Mouse (Mus musculus) A20 (cell line): ENCODE measurements at regions not wholly inside any gene's neighbourhood (a gene's known extent, or its start where the extent isn't known, plus 50 kb on each side); places are given as distances from the start of the nearest gene placed in this dataset.
A peak's percentile ranks its signal among the peaks of the same experiment; 100 is the strongest.

Source experiments
- DNase-seq: peaks from one replicate; pipeline ENCODE4 v3.0.0-alpha.2; 2011; ENCODE audit warnings: low read depth, low spot score

DNA sequence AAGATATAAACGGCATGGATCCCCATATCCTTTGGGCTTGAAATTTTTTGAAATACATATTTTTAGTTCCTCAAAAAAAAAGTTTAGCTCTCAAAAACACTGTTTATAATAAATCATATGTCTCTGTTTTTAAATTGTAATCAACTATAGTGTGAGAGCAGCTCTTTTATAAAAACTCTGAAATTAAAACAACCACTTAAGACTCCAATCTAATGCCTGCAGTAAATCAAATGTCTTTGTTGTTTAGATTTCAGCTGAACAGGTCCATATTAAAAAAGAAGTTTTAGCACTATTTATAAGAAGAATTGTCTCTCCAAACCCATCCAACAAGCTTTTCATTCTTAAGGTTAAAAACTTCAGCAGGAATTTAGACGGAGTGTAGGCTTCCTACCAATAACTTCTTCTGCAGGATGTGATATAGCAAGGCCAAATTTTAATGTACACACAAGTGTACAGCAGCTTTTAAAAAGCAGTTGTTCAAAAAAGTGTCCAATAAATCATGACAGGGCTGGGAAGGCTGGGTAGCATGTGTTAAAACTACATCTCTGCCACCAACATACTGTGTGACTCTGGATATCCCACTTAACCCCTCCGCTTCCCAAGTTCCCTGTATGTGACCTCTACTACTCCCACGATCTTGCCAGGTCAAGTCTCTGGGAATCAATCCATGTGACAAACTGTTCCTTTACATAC lies 160.6 kb upstream of the Paip1 start:
- no peak for DNase-seq

DNA sequence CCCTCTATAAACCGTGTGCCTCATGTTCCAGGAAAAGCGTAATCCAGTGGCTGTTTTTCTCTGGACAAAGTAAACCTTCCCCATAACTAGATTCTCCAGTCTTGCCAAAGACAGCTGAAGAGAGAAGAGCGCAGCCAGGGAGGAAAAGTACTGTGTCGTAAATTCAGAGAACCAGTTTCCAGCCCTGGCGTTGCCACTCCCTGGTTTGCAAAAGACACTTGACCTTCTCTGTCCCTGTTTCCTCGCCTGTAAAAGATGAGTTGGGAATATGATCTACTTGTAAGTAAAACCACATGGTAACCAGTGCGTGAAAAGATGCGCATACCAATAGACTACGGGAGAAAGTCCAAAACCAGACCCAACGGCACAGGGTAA lies 160.1 kb upstream of the Paip1 start:
- DNase-seq, result no peak

DNA sequence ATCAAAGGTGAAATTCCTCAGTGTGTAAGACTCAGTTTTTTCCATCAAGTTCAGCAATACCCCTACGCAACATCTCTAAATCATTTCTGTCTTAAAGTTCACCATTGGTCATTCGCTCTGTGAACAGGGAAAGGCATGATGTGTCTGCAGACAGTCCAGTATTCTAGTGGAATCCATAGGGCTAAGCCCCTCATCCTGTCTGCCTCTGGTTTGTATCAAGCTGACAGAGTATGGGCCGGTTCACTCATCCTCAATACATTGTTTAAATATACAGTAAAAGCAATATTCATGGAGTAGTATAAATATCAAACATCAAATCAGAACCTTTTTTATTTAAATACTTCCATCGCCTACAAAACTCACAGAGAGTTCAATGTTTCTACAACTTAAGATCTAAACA lies 152.9 kb upstream of the Paip1 start:
- DNase-seq, result no peak

DNA sequence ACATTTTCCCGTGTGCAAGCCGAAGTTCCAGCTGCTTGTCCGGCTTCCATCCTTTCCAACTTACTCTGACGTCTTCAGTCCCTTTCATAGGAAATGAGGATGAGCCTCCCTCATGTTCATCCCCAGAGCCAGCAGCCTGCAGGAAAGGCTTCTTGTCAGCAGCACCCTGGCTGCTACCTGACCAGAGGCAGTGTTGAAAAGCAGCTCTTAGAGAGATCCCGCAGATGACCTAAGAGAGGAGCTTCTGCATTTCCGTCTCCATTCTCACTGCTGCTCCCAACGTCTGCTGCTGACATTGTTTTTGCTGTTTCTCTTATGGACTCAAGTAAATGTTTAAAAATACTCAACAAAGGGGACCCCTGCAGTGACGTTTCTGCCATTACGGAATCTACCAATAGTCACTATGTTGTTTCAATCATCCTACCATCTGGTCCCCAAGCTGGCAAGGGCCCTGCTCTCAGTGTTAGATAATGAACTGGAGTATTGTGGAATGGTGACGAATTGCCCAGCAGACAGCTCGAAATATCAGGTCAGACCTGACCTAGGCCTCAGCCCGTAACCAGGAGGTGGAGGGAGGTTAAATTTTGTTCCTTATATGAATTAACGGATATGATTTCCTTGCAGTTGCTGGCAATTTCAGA lies 151.0 kb upstream of the Paip1 start:
- no peak for DNase-seq

DNA sequence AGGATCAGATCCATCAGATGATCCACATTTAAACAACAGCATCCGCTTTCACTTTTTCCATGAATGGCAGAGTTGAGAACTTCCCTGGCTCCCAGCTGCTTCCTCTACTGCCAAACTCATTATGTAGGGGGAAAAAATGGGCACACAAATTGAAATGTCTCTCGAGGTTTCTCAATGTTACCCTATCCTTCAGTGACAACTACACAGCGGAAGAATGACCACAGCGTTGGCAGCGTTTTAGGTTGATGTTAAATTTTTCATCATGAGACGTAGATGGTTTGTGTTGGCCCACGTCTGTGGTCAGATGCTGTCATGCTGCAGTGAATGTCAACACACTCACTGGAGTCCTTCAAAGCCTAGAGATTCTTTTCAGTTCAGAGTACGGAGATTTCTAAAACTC lies 149.0 kb upstream of the Paip1 start:
- no peak for DNase-seq

DNA sequence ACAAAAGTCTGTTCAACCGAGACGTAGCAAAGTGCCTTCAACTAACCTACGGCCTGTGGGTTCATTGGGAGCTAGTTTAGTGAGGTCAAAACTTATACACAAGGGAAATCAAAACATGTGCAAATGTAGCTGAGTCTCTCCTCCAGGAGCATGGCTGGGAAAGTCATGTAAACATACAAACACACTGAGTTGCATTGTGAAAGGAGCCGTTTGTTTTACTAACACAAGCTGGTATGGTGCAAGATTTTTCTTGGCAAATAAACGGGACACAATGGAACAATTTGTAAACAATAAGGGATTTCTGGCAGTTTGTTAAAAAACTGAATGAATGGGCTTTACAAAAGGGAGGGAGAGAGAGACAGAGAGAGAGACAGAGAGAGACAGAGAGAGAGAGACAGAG lies 147.8 kb upstream of the Paip1 start:
- DNase-seq, result no peak

DNA sequence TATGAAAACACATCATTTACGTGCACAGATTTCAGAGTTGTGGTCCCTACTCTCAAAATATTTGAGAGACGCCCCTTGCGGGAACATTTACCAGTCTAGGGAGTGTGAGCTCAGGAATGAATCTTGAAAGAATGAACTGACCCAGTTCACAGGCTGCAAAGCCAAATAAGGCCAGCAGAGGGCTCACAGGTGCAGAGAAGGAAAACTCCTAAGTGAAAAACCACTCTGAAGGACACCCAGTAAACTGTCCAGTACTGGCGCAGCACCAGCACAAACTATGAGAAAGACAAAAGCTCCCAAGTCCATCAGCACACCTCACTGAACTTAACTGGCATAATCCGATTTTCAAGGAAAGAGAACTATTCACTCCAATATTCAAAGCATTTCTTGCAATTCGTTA lies 145.0 kb upstream of the Paip1 start:
- DNase-seq, result peak; percentile 47

DNA sequence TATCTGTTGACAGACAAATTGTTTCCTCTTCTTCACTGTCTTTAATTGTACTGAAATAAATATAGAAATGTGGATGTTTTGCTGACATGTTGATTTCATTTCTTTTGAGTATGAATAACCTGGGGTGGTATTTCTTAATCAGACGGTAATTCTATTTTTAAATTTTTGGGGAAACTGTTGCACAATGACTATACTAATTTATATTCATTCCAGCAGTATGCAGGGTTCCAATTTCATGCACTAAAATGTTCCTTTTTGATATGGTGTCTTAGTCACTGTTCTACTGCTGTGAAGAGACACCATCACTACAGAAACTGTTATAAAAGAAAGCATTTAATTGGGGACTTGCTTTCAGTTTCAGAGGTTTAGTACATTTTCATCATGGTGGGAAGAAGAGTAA lies 119.2 kb upstream of the Paip1 start:
- no peak for DNase-seq

DNA sequence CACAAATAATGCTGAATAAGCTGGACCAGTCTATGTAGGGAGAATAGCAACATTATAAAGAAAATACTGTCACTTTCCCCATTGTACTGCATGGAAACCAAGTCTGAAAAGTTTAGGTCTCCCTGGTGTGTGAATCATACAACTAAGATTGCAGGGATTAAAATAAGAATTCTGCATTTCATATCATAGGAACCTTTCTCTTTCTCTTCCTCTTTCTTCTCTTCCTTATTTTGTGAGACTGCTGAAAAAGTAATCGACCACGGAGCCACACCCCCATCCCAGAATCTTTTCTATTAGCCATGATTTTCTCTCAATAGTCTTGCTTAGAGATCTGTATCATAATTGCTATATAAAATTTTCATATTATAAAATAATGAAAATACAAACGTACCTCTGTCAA lies 118.4 kb upstream of the Paip1 start:
- no peak for DNase-seq

DNA sequence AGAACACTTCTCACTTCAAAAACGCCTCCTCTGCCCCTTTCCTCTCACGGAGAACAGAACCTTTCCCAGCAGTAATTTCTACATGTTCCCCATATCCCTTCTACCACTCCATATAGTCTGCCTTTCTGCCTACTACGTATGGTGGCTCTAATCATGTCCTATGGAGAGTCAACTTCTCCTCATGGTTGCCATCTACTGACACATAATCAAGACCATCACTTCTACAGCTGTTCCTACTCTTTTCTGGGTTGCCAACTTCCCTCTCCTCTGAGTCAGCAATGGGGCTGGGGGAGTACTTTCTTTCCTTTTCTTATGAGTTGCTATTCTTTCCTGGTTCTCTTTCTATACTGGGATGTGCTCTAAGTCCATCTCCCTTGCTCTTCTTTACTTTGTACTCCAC lies 114.0 kb upstream of the Paip1 start:
- no peak for DNase-seq

DNA sequence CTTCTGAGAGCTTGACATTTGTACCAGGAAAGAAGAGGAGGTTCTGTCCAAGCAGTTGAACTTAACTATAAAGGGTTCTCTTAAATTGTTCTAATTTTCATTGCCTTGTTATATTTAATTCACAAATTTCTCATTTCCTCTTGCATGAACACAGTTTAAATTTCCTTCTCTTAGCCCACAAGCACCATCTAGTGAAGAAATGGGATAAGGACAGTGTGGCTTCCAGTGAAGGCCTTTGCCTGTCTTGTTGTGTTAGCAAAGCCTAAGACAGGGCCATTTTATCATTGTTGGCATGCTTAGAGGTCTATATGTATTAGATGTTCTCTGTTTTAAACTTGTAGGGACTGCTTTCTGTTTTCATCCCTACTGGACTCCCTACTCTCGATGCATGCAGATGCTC lies 110.0 kb upstream of the Paip1 start:
- DNase-seq, result no peak

DNA sequence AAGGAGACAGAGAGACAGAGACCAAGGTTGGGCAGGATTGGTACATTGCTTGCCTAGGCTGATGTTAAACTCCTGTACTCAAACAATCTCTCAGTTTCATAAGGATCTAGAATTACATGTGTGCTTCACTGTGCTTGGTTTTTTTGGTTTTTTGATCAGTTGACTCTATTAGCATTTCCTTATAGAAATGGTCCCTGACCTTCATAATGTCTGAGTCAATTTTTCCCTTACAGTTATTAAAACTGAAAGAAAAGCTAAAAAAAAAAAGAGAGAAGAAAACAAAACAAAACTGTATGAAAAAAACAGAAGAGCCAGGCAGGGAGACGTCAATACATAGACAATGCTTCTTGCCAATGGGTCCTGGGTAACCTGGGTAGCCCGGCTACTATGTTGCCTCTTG lies 102.9 kb upstream of the Paip1 start:
- no peak for DNase-seq

DNA sequence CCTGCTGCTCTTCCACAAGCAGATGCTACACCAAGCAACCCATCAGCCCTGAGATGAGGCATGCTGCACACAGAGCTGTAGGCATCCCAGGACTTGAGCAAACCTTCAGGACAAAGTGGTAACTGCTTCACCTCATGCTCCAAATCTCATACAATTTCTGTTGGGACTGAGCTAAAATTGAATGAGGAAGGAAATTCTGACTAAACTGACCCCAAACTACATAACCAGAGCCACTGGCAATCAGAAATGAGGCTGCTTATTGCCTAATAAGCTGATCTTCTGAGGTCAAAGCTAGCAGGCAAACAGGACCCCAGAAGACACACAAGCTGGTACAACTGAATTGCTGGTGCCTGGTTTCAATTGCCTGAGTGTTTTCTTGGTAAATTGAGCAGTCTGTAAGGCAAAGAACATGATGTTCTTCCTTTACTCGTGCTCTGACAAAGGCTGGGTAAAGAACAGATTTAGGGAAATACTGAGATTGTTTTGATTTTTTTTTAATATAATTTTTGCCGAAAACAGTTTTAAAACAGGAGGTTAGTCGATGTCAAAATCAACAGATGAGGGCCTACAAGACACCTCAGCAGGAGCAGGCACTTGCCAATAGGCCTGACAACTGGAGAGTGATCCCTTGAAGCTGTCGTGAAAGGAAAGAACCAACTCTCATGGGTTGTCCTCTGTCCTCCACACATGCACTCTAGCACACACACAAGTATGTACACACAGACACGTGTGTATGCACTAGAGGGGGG lies 101.3 kb upstream of the Paip1 start:
- no peak for DNase-seq

DNA sequence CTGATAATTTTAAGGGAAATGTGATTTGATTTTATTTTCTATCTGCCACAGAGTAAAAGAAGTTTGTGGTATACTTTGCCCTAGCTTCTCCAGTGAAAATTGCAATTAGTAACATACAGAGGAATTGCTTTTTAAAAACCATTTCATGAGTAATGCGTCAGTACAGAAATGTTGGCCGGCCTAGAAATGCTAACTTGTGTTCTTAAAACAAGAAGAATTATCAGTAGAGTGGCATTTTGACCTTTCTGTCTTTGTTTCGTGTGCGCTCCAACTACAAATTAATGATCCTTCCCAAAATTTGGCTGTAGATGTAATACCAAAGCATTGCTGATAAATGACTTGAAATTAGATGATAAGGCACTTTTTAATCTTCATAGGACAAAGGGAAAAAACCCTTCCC lies 99.7 kb upstream of the Paip1 start:
- DNase-seq, result no peak

DNA sequence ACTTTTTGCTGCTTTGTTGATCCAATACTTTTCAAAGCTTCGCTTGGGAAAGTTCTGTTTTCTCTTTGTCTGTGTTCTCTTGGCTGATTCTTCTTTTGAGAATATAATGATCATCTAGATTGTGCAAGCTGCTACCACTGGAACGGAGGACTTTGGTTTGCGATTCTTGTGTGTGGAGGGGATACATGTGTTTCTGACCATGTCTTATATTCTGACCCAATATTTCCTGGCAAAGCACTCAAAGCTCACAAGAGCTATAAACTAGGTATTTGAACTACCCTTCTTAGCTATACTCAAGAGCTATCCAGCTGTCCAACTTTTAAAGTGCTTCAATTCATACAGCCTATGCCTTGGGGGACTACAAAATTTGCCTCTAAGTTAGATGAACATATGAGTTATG lies 96.6 kb upstream of the Paip1 start:
- no peak for DNase-seq

DNA sequence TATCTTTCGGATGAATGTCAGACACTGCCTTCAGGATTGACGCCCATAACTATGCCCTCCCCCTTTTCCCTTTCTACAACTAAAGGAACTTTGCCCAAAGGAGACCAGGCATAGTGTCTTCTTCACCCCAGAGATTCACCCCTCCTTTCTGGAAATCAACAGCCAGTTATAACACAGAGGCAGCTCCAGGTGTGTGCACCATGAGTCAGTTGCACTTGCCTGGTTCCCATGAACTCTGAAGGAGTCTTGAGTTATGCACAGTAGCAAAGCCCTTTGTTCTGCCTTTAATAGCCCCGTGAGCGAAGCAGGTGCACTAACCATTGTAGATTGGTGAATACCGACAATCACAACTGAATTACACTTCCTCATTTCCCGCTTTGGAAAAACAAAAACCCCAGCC lies 94.5 kb upstream of the Paip1 start:
- DNase-seq, result peak; percentile 18

DNA sequence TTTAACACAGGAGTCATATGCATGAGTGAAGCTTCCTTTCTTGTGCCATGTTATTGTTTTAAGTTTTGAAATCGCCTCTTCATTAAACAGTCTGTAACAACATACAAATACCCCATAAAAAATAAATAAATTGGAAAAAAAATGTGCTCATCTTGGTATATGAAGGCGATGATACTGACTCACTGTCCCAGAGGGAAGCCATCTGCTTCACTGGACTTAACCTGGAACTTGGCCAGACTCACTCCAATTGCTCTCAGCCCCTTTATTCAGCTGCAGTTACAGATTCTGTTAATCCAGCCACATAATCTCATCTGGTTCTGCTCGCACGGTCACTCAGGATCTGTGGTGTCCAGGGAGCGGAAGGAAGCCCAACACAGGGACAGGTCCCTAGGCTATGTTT lies 90.5 kb upstream of the Paip1 start:
- DNase-seq, result no peak

DNA sequence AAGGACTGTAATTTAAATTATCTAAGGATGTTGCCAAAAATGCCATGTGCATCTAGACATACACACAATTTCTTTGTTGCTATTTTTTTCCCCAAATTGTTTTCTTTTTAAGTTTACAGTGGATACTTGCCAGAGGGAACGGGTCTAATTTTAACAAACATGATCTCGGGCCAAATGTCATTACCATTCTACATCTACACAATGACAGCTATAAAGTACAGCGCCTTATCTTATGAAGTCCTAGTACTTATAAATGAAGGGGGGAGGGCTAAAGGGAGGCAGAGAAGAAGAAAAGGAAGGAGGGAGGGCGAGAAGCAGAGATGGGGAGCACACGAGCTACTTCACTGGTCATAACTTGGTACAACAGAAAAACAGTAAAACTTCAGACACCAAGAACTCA lies 89.4 kb upstream of the Paip1 start:
- DNase-seq, result no peak

DNA sequence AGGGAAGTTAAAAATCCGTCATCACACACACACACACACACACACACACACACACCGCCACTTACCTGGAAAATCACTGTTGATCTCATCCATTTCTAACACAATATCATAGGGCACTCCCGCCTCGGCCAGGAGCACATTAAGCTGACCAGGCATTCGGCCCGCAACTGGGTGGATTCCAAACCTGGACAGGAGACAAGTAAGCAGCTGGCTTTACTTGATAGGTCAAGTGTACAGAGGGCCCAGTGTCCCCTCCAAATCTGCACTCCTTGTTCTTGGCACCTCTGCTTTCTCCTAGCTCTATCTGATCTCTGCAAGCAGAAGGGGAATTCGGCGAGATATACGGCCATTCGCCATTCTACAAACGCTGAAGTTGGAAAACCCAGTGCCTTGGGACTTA lies 88.6 kb upstream of the Paip1 start:
- no peak for DNase-seq

DNA sequence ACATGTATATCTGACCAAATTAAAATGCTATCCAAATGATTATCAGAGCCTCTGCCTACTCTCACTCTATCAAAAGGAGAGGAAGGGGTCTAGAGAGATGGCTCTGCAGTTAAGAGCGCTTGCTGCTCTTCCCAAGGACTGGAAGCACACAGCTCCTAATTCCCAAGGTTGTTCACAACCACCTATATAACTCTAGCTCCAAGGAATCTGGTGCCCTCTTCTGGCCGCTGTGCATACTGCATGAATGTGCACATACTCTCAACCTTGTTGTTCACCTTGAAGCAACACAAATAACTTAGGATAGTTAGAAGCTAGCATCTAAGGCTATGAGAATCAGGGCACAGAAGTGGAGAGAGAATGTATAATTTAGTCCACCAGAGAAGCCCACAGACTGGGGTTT lies 86.6 kb upstream of the Paip1 start:
- DNase-seq, result peak; percentile 58

DNA sequence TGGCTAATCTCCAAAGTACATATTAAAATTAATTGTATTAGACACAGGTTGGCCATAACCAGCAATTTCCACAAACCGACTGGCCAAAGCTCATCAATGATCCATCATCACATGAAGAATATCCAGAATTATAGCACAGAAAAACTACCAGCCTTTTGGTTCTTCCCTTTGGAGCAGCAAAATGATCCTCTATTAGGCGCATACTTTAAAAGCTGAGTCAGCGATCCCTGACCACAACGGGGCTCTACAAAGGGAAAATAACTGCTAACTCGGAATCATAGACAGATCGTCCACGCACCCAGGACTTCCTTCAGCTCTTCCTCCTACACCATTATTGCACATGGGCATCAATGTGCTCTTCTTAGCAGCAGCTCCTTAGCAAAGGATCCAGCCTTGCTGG lies 85.6 kb upstream of the Paip1 start:
- DNase-seq, result no peak

DNA sequence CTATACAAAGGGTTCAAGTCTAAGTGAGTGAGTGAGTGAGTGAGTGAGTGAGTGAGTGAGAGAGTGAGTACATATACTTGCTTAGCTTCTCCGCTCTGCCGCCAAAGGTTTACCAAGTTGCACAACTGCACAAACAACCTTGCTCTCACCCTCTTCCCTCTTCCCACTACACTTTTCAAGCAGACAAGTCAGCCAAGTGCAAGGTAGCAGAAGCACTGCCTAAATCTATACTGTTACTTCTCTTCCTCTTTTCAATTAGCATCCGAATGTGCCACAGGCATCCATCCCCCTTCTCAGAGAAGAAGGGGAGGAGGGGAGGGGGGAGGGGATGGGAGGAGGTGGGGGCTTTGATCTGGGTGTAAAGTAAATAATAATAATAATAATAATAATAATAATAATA lies 80.4 kb upstream of the Paip1 start:
- DNase-seq, result no peak

DNA sequence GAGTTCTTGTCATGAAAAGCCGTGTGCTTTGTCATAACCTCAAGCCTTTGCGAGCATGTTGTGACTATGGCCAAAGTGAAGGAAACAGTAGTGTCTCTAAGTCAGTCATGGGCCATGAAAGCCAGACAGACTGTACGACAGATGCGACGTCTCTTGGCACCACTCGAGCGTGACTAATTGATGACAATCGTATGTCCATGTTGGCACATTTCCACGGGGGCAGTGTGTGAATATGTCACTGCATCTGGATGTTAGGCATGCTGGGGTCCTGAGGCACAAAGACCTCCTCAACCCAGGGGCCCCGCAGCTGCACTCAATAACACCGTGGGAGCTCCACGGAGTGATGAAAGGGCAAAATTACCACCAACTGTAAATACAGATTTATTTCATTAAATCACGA lies 77.1 kb upstream of the Paip1 start:
- no peak for DNase-seq
